Mouse (Mus musculus) MEL (cell line): ENCODE results near the gene Itgb2.

Experiments used
- CHD1 ChIP-seq: IDR thresholded peaks from 2 replicates; pipeline ENCODE4 v1.6.1; 2012; ENCODE audit warnings: low read depth, mild to moderate bottlenecking, inconsistent platforms, low read length, improper control_type of control experiment
- POLR2A ChIP-seq, 2 experiments: IDR thresholded peaks; 2 replicates each; pipeline ENCODE4 v1.6.1; 2011 to 2012; ENCODE audit warnings: low read length in 2 of 2, mild to moderate bottlenecking in 2 of 2, control low read depth in 1 of 2, improper control_type of control experiment in 1 of 2, low read depth in 1 of 2, moderate library complexity in 1 of 2; ENCODE audit not compliant: control insufficient read depth in 1 of 2, insufficient read depth in 1 of 2, poor library complexity in 1 of 2

- TF ChIP-seq CHD1, result no peak
- no peak for TF ChIP-seq POLR2A (IDR thresholded peaks at IDR 0.05; ENCODE audit: control insufficient read depth in 1 of 2, insufficient read depth in 1 of 2, low read depth in 1 of 2, low read length in 2 of 2, poor library complexity in 1 of 2)
Measured at GRCm38 (mm10) chr10:77573162-77573561, 43.1 kb downstream of the Itgb2 start.
